Mouse (Mus musculus): Measurements from ENCODE around the gene Misp.

GRCm38 (mm10) chr10:79862925-79863324, 42.1 kb downstream of the Misp start:
- TF ChIP-seq CTCF (conservative IDR thresholded peaks at IDR 0.05; ENCODE audit: insufficient read depth, insufficient read length, low read depth, low read length) (no peak), POLR2A (IDR thresholded peaks at IDR 0.05; ENCODE audit: low read depth, low read length) (no peak)

All from kidney, adult 2 months (tissue).